Mouse (Mus musculus): ENCODE results near the gene Ift20. TPM values are rescaled to one million over a fixed set of nuclear protein-coding genes. Genes with fewer than 3 reads are reported as not detected.

Ift20 gene
- 59.1 and 83.4 TPM in 2 replicates for polyA plus RNA-seq (2012; rRNA removed; ENCODE audit: low replicate concordance)

GRCm38 (mm10) chr11:78536080-78536689, at the start of gene Ift20, which contains the start of gene Tnfaip1:
Gene Ift20 (plus strand): TSS chr11:78536361.
Gene Tnfaip1 (minus strand): TSS chr11:78536332.

DNA sequence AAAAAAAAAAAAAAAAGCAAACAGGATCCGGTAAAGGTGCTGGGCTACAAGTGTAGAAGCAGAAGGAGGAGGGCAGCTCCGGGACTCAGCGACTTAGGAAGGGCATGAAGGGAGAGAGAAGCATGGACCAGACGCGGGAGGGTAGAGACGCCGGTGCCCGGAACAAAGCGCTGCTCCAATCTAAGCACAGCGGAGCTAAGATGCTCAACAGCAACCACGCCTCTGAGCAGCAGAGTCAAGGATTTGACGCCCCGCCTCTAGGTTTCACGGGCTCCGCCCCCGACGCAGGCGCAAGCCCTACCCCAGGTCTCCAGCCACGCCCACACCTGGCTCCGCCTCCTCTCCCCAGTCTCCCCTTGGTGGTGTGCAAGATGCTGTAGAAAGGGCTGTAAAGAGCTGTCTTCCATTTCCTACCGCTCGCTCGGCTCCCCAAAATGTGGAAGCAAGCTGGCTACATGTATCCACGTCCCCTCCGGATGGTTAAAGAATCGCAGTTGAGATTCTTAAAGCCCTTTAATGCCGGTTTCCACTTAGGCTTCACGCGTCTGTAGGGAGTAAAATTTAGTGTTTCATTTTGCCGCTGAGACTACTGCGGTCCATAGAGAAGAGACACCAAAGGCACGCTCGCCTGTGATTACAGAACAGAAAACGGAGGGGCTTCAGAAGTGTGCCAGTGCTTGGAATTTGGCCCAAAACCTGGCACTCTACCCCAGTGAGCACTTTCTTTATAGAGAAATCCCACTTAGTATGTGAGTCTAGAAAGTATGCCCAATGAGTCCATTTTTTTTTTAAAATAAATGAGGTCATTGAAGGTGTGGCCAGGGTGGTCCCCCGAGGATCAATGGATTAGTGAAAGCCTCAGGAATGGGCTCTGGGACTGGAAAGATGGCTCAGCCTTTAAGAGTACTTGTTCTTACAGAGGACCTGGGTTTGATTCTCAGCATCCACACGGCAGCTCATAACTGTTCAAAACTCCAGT, 38.3 kb upstream of the Ift20 start, which contains the start of gene Sarm1:
Sarm1 (minus strand) TSS at position 211 of the 979 bp plus-strand sequence.

DNA sequence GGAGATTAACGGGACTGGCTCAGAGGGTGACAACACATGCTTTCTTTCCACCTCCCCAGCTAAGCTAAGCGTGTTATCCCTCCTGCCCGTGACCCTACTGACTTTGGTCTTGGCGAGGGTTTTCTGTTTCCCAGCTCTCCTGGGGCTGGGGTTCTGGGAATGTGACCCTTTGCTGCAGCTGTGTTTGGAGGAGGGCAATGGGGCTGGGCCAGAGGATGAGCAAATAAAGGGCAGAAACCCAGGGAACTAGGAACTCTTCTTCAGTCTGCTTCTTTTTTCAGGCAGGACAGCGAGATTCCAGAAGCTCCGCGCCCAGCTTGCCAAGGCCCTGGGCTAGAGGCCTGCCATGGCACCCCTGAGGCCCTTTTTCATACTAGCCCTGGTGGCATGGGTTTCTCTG, 37.2 kb upstream of the Ift20 start, which contains the start of gene Vtn:
Vtn (plus strand) TSS at position 88 of the 400 bp plus-strand sequence.

GRCm38 (mm10) chr11:78502909-78503650, 33.1 kb upstream of the Ift20 start, which contains the start of gene Sebox:
Gene Sebox (plus strand): TSS chr11:78503447.

DNA sequence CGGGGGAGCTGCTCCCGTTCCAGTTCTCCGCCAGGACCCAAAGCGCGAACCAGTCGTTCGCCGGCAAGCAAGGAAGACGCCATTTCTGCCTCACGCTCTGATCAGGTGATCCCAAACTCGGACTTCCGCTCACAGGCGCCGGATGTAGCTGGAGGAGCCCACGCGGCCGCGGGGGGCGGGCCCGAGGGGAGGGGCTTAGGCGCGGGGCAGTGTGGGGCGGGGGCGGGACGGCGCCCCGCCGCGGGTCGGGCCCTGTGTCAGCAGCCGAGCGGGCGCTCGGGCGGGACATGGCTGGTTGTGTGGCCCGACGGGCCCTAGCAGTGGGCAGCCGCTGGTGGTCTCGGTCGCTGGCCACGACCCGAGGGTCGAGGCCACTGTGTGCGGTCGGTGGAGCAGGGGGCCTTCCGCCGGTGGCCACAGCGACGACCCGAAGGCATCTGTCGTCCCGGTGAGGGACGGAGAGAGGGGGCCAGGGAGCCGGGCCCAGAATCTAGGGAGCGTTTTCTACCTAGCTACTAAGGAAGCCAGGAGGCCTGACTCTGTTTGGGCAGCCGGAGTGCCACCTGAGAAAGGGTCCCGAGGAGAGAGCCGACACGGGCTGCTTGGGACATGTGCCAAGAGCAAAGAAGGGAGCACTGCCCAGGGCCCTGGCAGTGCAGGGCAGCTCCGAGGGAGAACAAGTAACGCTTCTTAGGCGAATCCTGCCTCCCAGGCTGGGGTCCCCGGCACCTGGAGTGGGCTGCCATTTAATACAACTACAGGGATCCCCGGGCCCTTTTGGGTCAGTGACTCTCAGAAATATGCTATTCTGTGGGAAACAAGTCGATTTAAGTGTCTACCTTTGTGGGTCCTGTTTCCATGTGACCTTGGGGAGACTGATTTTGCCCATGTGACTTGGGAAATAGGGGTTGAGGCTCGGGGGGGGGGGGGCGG, 23.9 kb upstream of the Ift20 start, which contains the start of the genes Tmem199 and Poldip2:
Tmem199 (minus strand) TSS at position 148 of the 933 bp plus-strand sequence.
Poldip2 (plus strand) TSS at position 169 of the 933 bp plus-strand sequence.

DNA sequence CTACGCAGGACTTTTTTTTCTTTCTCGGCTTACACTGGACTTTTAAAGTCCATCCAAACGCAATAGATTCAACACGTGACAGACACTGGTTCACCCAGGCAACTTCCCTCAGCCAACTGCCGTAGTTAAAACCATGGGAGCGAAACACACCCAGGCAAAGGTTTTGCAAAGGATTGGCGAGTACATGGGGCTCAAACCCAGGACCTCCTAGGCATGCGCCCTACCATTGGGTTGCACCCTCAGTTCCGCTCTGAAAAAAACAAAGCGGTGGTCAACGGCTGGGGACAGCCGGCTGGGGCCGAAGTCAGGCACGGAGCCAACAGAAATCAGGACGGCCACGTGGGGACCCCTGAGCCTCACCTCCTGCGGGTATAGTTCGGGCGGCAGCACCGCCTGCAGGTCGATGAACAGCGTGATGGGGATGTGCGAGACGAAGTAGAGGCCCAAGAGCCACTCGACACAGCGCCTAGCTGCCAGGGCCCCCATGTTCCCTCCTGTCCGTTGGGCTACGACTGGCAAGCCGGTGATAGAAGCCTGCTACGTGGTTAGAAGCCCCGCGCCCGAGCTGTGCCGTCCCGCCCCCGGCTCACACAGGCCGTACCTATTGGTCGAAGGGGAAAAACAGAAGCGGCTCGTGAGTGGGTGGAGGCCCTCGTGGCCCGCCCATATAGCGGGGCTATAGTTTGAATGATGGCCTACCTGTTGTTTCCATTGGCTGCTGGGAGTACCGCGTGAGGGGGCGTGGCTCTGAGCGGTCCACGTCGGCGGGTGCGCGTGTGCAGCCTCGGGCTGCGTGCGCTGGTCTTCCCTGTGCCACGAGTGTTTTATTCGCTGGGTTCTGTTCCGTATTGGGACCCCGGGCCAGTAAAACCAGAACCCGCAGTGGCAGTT, 14.3 kb downstream of the Ift20 start, which contains the start of gene Tmem97:
Tmem97 (minus strand) TSS at position 610 of the 891 bp plus-strand sequence.

Other genes starting within 250 kb of the Ift20 start
- 0.23 and 0.24 TPM in 2 replicates for gene BC030499, start 245.5 kb upstream of the Ift20 start, polyA plus RNA-seq (2012; rRNA removed; ENCODE audit: low replicate concordance)
- 1.3 and 5.4 TPM in 2 replicates for gene Spag5, start 234.8 kb upstream of the Ift20 start, polyA plus RNA-seq (2012; rRNA removed; ENCODE audit: low replicate concordance)
- 0.95 and 4.4 TPM in 2 replicates for gene Aldoc, start 213.4 kb upstream of the Ift20 start, polyA plus RNA-seq (2012; rRNA removed; ENCODE audit: low replicate concordance)
- 96.3 and 108 TPM in 2 replicates for gene Pigs, start 207.9 kb upstream of the Ift20 start, polyA plus RNA-seq (2012; rRNA removed; ENCODE audit: low replicate concordance)
- 136 and 376 TPM in 2 replicates for gene Unc119, start 192.9 kb upstream of the Ift20 start, polyA plus RNA-seq (2012; rRNA removed; ENCODE audit: low replicate concordance)
- not detected in 2 replicates for gene Foxn1, start 149.8 kb upstream of the Ift20 start, polyA plus RNA-seq (2012; rRNA removed; ENCODE audit: low replicate concordance)
- gene Slc13a2, start 114.1 kb upstream of the Ift20 start, polyA plus RNA-seq (2012; rRNA removed; ENCODE audit: low replicate concordance): 0.27 and 0.40 TPM in 2 replicates
- 42.4 and 43.1 TPM in 2 replicates for gene Slc46a1, start 70.7 kb upstream of the Ift20 start, polyA plus RNA-seq (2012; rRNA removed; ENCODE audit: low replicate concordance)
- 1.1 and 2.4 TPM in 2 replicates for gene Sarm1, start 38.6 kb upstream of the Ift20 start, polyA plus RNA-seq (2012; rRNA removed; ENCODE audit: low replicate concordance)
- gene Vtn, start 37.3 kb upstream of the Ift20 start, polyA plus RNA-seq (2012; rRNA removed; ENCODE audit: low replicate concordance): 20.3 and 32.7 TPM in 2 replicates
- gene Sebox, start 32.9 kb upstream of the Ift20 start, polyA plus RNA-seq (2012; rRNA removed; ENCODE audit: low replicate concordance): not detected in 2 replicates
- gene Tmem199, start 24.2 kb upstream of the Ift20 start, polyA plus RNA-seq (2012; rRNA removed; ENCODE audit: low replicate concordance): 19.0 and 20.4 TPM in 2 replicates
- 114 and 118 TPM in 2 replicates for gene Poldip2, start 24.2 kb upstream of the Ift20 start, polyA plus RNA-seq (2012; rRNA removed; ENCODE audit: low replicate concordance)
- 55.4 and 59.5 TPM in 2 replicates for gene Tnfaip1, start within 50 bp of the Ift20 start, polyA plus RNA-seq (2012; rRNA removed; ENCODE audit: low replicate concordance)
- 19.6 and 23.3 TPM in 2 replicates for gene Tmem97, start 14.4 kb downstream of the Ift20 start, polyA plus RNA-seq (2012; rRNA removed; ENCODE audit: low replicate concordance)
- 14.8 and 15.9 TPM in 2 replicates for gene Nlk, start 161.0 kb downstream of the Ift20 start, polyA plus RNA-seq (2012; rRNA removed; ENCODE audit: low replicate concordance)
- gene Ccnq, start 215.4 kb downstream of the Ift20 start, polyA plus RNA-seq (2012; rRNA removed; ENCODE audit: low replicate concordance): 40.4 and 68.6 TPM in 2 replicates